In genomic region chr4:28762378-28762777, GRCm38 (mm10) we compare ENCODE assay signal across 28 mouse cellular contexts. TPM values are rescaled to one million over a fixed set of nuclear protein-coding genes. Genes with fewer than 3 reads are reported as not detected.
DNase-seq lines count a peak whose midpoint lies in the region; ATAC-seq and TF ChIP-seq lines count a peak whose summit lies in the region.
"Had no signal": no experiment of that assay in that cellular context is flagged by ENCODE, and none has a peak within 500 bp of the region (broad histone marks: within the 10 kb centered on the region; RNA-seq: fewer than 3 reads in every experiment).

No protein-coding gene starts in this region.

- TF ChIP-seq POLR2A in heart, adult 2 months (IDR thresholded peaks at IDR 0.05; ENCODE audit: insufficient read depth, low read depth, low read length): no peak

- no peak overlapping the region for H3K4me3 ChIP-seq in kidney, embryonic 14.5 days (ENCODE audit: low read length)
- no peak overlapping the region for H3K4me3 ChIP-seq in kidney, embryonic 16.5 days (ENCODE audit: low read length)
- no peak overlapping the region for H3K4me3 ChIP-seq in heart, adult 2 months
- H3K4me3 ChIP-seq: embryonic facial prominence, embryonic 12.5 days; embryonic facial prominence, embryonic 15.5 days; gastrocnemius, adult 2 months; heart, embryonic 10.5 days; heart, embryonic 13.5 days had no signal

- no peak for ATAC-seq in kidney, embryonic 14.5 days (ENCODE audit: low FRiP score, low TSS enrichment)
- no peak for ATAC-seq in kidney, embryonic 16.5 days (ENCODE audit: low FRiP score, low TSS enrichment)
- ATAC-seq: forebrain, embryonic 14.5 days; Patski had no signal

- H3K9ac ChIP-seq in kidney, embryonic 14.5 days (ENCODE audit: low read depth, low read length): no peak overlapping the region
- no peak overlapping the region for H3K9ac ChIP-seq in kidney, embryonic 16.5 days (replicated peaks; ENCODE audit: low read length)
- H3K9ac ChIP-seq in heart, adult 2 months (ENCODE audit: low read depth, low read length): no peak overlapping the region
- H3K9ac ChIP-seq: embryonic facial prominence, embryonic 12.5 days; embryonic facial prominence, embryonic 15.5 days; forebrain, postnatal 0 days; heart, embryonic 13.5 days; hindbrain, embryonic 14.5 days had no signal

- no peaks in the 10 kb centered on the region for H3K9me3 ChIP-seq in kidney, embryonic 14.5 days (ENCODE audit: control insufficient read depth, low read length)
- no peaks in the 10 kb centered on the region for H3K9me3 ChIP-seq in kidney, embryonic 16.5 days (ENCODE audit: low read length)
- H3K9me3 ChIP-seq: embryonic facial prominence, embryonic 12.5 days; embryonic facial prominence, embryonic 15.5 days; G1E; heart, embryonic 10.5 days; heart, embryonic 13.5 days had no signal

- DNase-seq in kidney, adult 11 months: peak; percentile 4
- DNase-seq in kidney, adult 9 months: peak; percentile 58
- peak; percentile 13 for DNase-seq in kidney, postnatal 14 days
- no peak for DNase-seq in thymus, adult 18-20 months
- DNase-seq in heart, adult 2 months: no peak
- DNase-seq: adrenal gland, postnatal 10 days; adrenal gland, postnatal 36 days; B cell, adult 2 months; cerebellum, adult 18-20 months; cerebellum, adult 9-11 months; cerebellum, postnatal 25 days; forebrain, postnatal 0 days; gastrocnemius, adult 2 months; gastrocnemius, postnatal 14 days; heart, adult 11 months; heart, postnatal 14 days; heart, postnatal 4 days had no signal

- no peaks in the 10 kb centered on the region for H3K36me3 ChIP-seq in kidney, embryonic 14.5 days (ENCODE audit: control insufficient read depth, insufficient read depth, low read length)
- no peaks in the 10 kb centered on the region for H3K36me3 ChIP-seq in kidney, embryonic 16.5 days (ENCODE audit: insufficient read depth, low read length)
- H3K36me3 ChIP-seq in heart, adult 2 months (ENCODE audit: control insufficient read depth, insufficient read depth, low read length): no peaks in the 10 kb centered on the region
- H3K36me3 ChIP-seq: embryonic facial prominence, embryonic 12.5 days; embryonic facial prominence, embryonic 15.5 days; G1E; heart, embryonic 10.5 days; heart, embryonic 13.5 days had no signal

- intact Hi-C loops in heart, adult 2 months (cut with DNase I): no loop called here

- no peak overlapping the region for H3K4me2 ChIP-seq in kidney, embryonic 14.5 days (replicated peaks; ENCODE audit: low read depth, low read length)
- no peak overlapping the region for H3K4me2 ChIP-seq in kidney, embryonic 16.5 days (replicated peaks; ENCODE audit: low read depth, low read length)
- H3K4me2 ChIP-seq: embryonic facial prominence, embryonic 12.5 days; embryonic facial prominence, embryonic 15.5 days; heart, embryonic 13.5 days; hindbrain, embryonic 14.5 days had no signal

- no peak overlapping the region for H3K27ac ChIP-seq in kidney, embryonic 14.5 days (ENCODE audit: low read depth, low read length)
- no peak overlapping the region for H3K27ac ChIP-seq in kidney, embryonic 16.5 days (ENCODE audit: low read length)
- H3K27ac ChIP-seq in heart, adult 2 months: no peak overlapping the region
- H3K27ac ChIP-seq: embryonic facial prominence, embryonic 12.5 days; embryonic facial prominence, embryonic 15.5 days; gastrocnemius, adult 2 months; heart, embryonic 10.5 days; heart, embryonic 13.5 days; hindbrain, embryonic 14.5 days had no signal

- H3K4me1 ChIP-seq in kidney, embryonic 14.5 days (ENCODE audit: control insufficient read depth, insufficient read depth, low read length): no peaks in the 10 kb centered on the region
- H3K4me1 ChIP-seq in kidney, embryonic 16.5 days (ENCODE audit: insufficient read depth, low read length): no peaks in the 10 kb centered on the region
- H3K4me1 ChIP-seq in heart, adult 2 months (ENCODE audit: control insufficient read depth, insufficient read depth, low read length): no peaks in the 10 kb centered on the region
- H3K4me1 ChIP-seq: embryonic facial prominence, embryonic 12.5 days; embryonic facial prominence, embryonic 15.5 days; heart, embryonic 10.5 days; heart, embryonic 13.5 days had no signal

- WGBS in kidney, embryonic 14.5 days: 65% methylated on average over 2 of the region's 2 CpGs
- WGBS in kidney, embryonic 16.5 days: 63% methylated on average over 2 of the region's 2 CpGs
- 58% methylated on average over 2 of the region's 2 CpGs for WGBS in heart, adult 2 months

- no peaks in the 10 kb centered on the region for H3K79me2 ChIP-seq in heart, adult 2 months (replicated peaks; ENCODE audit: control insufficient read depth, insufficient read depth, low read length)

- no peak for TF ChIP-seq CTCF in heart, adult 2 months (IDR thresholded peaks at IDR 0.05)

- TF ChIP-seq EP300 in heart, adult 2 months (IDR thresholded peaks at IDR 0.05; ENCODE audit: insufficient read depth, low read depth, low read length): no peak

- no peaks in the 10 kb centered on the region for H3K27me3 ChIP-seq in kidney, embryonic 14.5 days (ENCODE audit: control insufficient read depth, insufficient read depth, low read length)
- no peaks in the 10 kb centered on the region for H3K27me3 ChIP-seq in kidney, embryonic 16.5 days (ENCODE audit: insufficient read depth, low read length)
- H3K27me3 ChIP-seq in heart, adult 2 months (ENCODE audit: control insufficient read depth, insufficient read depth, low read length): no peaks in the 10 kb centered on the region
- H3K27me3 ChIP-seq: CH12.LX; embryonic facial prominence, embryonic 12.5 days; embryonic facial prominence, embryonic 15.5 days; heart, embryonic 13.5 days; Patski had no signal

RNA-seq across cellular contexts. Expression of gene Epha7, which starts 50.6 kb away (rescaled TPM):
- 23.6 and 41.2 TPM in 2 replicates for polyA plus RNA-seq in kidney, embryonic 14.5 days (2014; fragmentation: Nextera tagmentation; extraction: Ambion mirVana)
- polyA plus RNA-seq in kidney, embryonic 16.5 days (2015; fragmentation: Nextera tagmentation; extraction: Ambion mirVana): 37.6 and 43.6 TPM in 2 replicates
- 1 to 10 TPM; 6.4 to 6.9 TPM for total RNA-seq in heart, adult 2 months (2021)
- polyA plus RNA-seq in heart, adult 2 months (2012; rRNA removed): 1.2 and 3.5 TPM in 2 replicates
- total RNA-seq: CH12.LX had no signal
- polyA plus RNA-seq: G1E had no signal

Comparison
In these comparisons a context has a peak if more than half of its experiments do, and no peak if none do; other contexts are left out.
1. DNase-seq: peak in kidney, adult 11 months (single experiment), kidney, adult 9 months (single experiment) and kidney, postnatal 14 days (single experiment); none in thymus, adult 18-20 months (0 of 2) and heart, adult 2 months (0 of 2).